Mouse (Mus musculus): ENCODE measurements around the gene Wdr19. TPM values are rescaled to one million over a fixed set of nuclear protein-coding genes. Genes with fewer than 3 reads are reported as not detected.
"Not testable (repeated sequence)": the region's sequence is repeated elsewhere in the genome, so short reads cannot be mapped to it uniquely, and the experiment has no call there.

Wdr19 gene
- total and polyA plus RNA-seq, 3 experiments: 2.3 to 9.5 (median 6.0) TPM

- DNase-seq: not testable (repeated sequence)
These were observed 100.1 kb downstream of the Wdr19 start for GRCm38 (mm10) chr5:65299623-65300022.

GRCm38 (mm10) chr5:65300121-65300520, 100.6 kb downstream of the Wdr19 start:
- DNase-seq: no peak

- no peak for DNase-seq
These were observed 106.0 kb downstream of the Wdr19 start for GRCm38 (mm10) chr5:65305516-65305915.

- no peak for DNase-seq
These were observed 108.7 kb downstream of the Wdr19 start for GRCm38 (mm10) chr5:65308208-65308607.

GRCm38 (mm10) chr5:65308866-65309265, 109.4 kb downstream of the Wdr19 start:
- DNase-seq: no peak

Other genes with a start within 250 kb of the Wdr19 start
- gene Tlr6, start 239.6 kb upstream of the Wdr19 start, total RNA-seq (2021): 1 to 10 TPM in 1 of 2 experiments, under 1 TPM in 1; 0.95 to 1.7 TPM
- gene Tlr6, start 239.6 kb upstream of the Wdr19 start, polyA plus RNA-seq (2012; rRNA removed): 0.41 and 0.51 TPM in 2 replicates
- gene Fam114a1, start 229.6 kb upstream of the Wdr19 start, total RNA-seq (2021): 10 to 100 TPM; 30.3 to 31.7 TPM
- gene Fam114a1, start 229.6 kb upstream of the Wdr19 start, polyA plus RNA-seq (2012; rRNA removed): 4.1 and 4.6 TPM in 2 replicates
- gene Tmem156, start 107.6 kb upstream of the Wdr19 start, total RNA-seq (2021): under 1 TPM; 0.37 to 0.38 TPM
- not detected in 2 replicates for gene Tmem156, start 107.6 kb upstream of the Wdr19 start, polyA plus RNA-seq (2012; rRNA removed)
- 10 to 100 TPM; 48.6 to 63.2 TPM for gene Klhl5, start 92.2 kb upstream of the Wdr19 start, total RNA-seq (2021)
- gene Klhl5, start 92.2 kb upstream of the Wdr19 start, polyA plus RNA-seq (2012; rRNA removed): 31.4 and 36.7 TPM in 2 replicates
- gene Rfc1, start 136.0 kb downstream of the Wdr19 start, total RNA-seq (2021): 10 to 100 TPM; 38.7 to 46.1 TPM
- 4.3 and 5.4 TPM in 2 replicates for gene Rfc1, start 136.0 kb downstream of the Wdr19 start, polyA plus RNA-seq (2012; rRNA removed)
- 10 to 100 TPM; 10.3 to 19.6 TPM for gene Klb, start 148.6 kb downstream of the Wdr19 start, total RNA-seq (2021)
- 4.9 and 8.4 TPM in 2 replicates for gene Klb, start 148.6 kb downstream of the Wdr19 start, polyA plus RNA-seq (2012; rRNA removed)
- 1,000 to 10,000 TPM in 1 of 2 experiments, 100 to 1,000 TPM in 1; 692 to 1,124 TPM for gene Rpl9, start 191.7 kb downstream of the Wdr19 start, total RNA-seq (2021)
- gene Rpl9, start 191.7 kb downstream of the Wdr19 start, polyA plus RNA-seq (2012; rRNA removed): 22.2 and 28.6 TPM in 2 replicates
- gene Lias, start 191.8 kb downstream of the Wdr19 start, total RNA-seq (2021): 10 to 100 TPM; 46.0 to 62.3 TPM
- 4.9 and 5.2 TPM in 2 replicates for gene Lias, start 191.8 kb downstream of the Wdr19 start, polyA plus RNA-seq (2012; rRNA removed)
- 10 to 100 TPM; 71.8 to 82.5 TPM for gene Ugdh, start 236.3 kb downstream of the Wdr19 start, total RNA-seq (2021)
- 5.7 and 5.9 TPM in 2 replicates for gene Ugdh, start 236.3 kb downstream of the Wdr19 start, polyA plus RNA-seq (2012; rRNA removed)